Mouse (Mus musculus) yolk sac, embryonic 10.5 days (tissue): Measurements from ENCODE around the gene Odc1.

ENCODE experiments used
- DNase-seq: peaks from one replicate; pipeline ENCODE4 v3.0.0-alpha.2; 2017; ENCODE audit warnings: low spot score

The Odc1 gene

GRCm38 (mm10) chr12:17551208-17551995 lies 6.8 kb downstream of the Odc1 start:
- no peak for DNase-seq

GRCm38 (mm10) chr12:17552420-17552819 lies 7.8 kb downstream of the Odc1 start:
- no peak for DNase-seq

GRCm38 (mm10) chr12:17552949-17553348 lies 8.4 kb downstream of the Odc1 start:
- no peak for DNase-seq

- DNase-seq = no peak
Measured at GRCm38 (mm10) chr12:17553627-17554026, 9.0 kb downstream of the Odc1 start.

- DNase-seq = peak; percentile 74
Measured at GRCm38 (mm10) chr12:17554200-17554951, 9.8 kb downstream of the Odc1 start.

- peak; percentile 28 for DNase-seq
Measured at GRCm38 (mm10) chr12:17556430-17557343, 12.1 kb downstream of the Odc1 start.

- DNase-seq = no peak
Measured at GRCm38 (mm10) chr12:17557344-17557966, 12.9 kb downstream of the Odc1 start.

GRCm38 (mm10) chr12:17557967-17558345 lies 13.4 kb downstream of the Odc1 start:
- DNase-seq = no peak

GRCm38 (mm10) chr12:17562396-17562795 lies 17.8 kb downstream of the Odc1 start:
- no peak for DNase-seq

- DNase-seq = no peak
Measured at GRCm38 (mm10) chr12:17565393-17566045, 20.9 kb downstream of the Odc1 start.

- DNase-seq = no peak
Measured at GRCm38 (mm10) chr12:17566046-17566408, 21.4 kb downstream of the Odc1 start.

GRCm38 (mm10) chr12:17568564-17568963 lies 24.0 kb downstream of the Odc1 start:
- no peak for DNase-seq

GRCm38 (mm10) chr12:17574591-17574990 lies 30.0 kb downstream of the Odc1 start:
- no peak for DNase-seq

- no peak for DNase-seq
Measured at GRCm38 (mm10) chr12:17575156-17575910, 30.7 kb downstream of the Odc1 start.

- DNase-seq = no peak
Measured at GRCm38 (mm10) chr12:17576041-17576440, 31.4 kb downstream of the Odc1 start.

- DNase-seq = no peak
Measured at GRCm38 (mm10) chr12:17578601-17579000, 34.0 kb downstream of the Odc1 start.

- DNase-seq = no peak
Measured at GRCm38 (mm10) chr12:17581001-17581400, 36.4 kb downstream of the Odc1 start.

GRCm38 (mm10) chr12:17582406-17582805 lies 37.8 kb downstream of the Odc1 start:
- no peak for DNase-seq

GRCm38 (mm10) chr12:17583860-17584259 lies 39.3 kb downstream of the Odc1 start:
- no peak for DNase-seq

GRCm38 (mm10) chr12:17586011-17586410 lies 41.4 kb downstream of the Odc1 start:
- no peak for DNase-seq

GRCm38 (mm10) chr12:17588436-17588835 lies 43.8 kb downstream of the Odc1 start:
- no peak for DNase-seq
